Mouse (Mus musculus) cortical plate, adult 2 months (tissue): ENCODE measurements around the gene Gpd2.

Source experiments
- CTCF ChIP-seq: fragments of 200-500 bp; IDR thresholded peaks from 2 replicates; pipeline ENCODE4 v1.5.1; 2011; ENCODE audit warnings: mild to moderate bottlenecking, control low read depth, low read length; ENCODE audit not compliant: insufficient read depth; ENCODE audit errors: extremely low read depth
- POLR2A ChIP-seq: fragments of 200-500 bp; IDR thresholded peaks from 2 replicates; pipeline ENCODE4 v1.6.1; 2011; ENCODE audit warnings: mild to moderate bottlenecking, low read length, control low read depth; ENCODE audit not compliant: insufficient read depth; ENCODE audit errors: extremely low read depth

DNA sequence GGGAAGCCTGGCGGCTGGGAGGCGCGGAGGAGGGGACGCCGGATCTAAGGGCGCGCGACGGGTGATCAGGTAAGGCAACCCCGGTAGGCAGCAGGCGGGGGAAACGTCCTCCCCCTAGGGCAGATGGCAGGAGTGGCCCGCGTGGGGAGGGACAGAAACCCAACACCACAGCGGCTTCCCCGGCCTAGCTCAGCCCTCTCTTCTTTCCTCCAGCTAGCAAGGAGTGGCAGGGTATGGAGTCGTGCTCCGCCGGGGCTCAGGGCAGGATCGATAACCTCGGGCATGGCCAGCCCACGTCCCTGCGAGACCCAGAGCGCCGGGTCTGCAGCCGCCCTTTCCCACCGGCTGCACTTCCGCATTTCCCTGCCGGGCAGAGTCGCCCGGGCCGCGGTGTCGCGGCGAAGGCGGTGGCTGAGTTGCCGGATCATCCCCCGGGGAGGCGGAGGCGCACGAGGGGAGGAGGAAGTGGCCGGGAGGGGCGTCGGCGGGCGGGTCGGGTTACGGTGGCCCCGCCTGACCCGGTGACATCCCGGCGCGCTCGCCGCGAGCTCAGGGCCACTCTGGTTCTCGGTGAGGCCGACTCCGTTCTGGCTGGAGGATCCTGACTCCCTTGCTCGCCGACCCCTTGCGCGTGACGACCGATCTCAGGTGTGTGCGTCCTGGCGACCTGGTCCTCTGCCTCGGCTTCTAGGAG is 632 bp downstream of the Gpd2 start:
- TF ChIP-seq CTCF (no peak), POLR2A (peak; percentile 48)
